Comparison of ENCODE assay signal across 13 mouse cellular contexts in genomic region chr14:9161336-9161735, GRCm38 (mm10).
"Had no signal": no experiment of that assay in that cellular context is flagged by ENCODE, and none has a peak within 500 bp of the region (broad histone marks: within the 10 kb centered on the region; RNA-seq: fewer than 3 reads in every experiment).

No protein-coding gene starts in this region.

- DNase-seq: lung, adult 18-20 months; lung, embryonic 14.5 days; lung, postnatal 10 days; lung, postnatal 4 days; midbrain, embryonic 14.5 days; retina, postnatal 1 day; right cerebral cortex, postnatal 14 days; right cerebral cortex, postnatal 4 days; spleen, adult 18-20 months; thymus, adult 2 months; thymus, postnatal 25 days; thymus, postnatal 4 days had no signal

- ATAC-seq: midbrain, embryonic 16.5 days had no signal
